Mouse (Mus musculus) megakaryocyte, adult 5-6 weeks (primary cell): Measurements from ENCODE around the gene Dgki. TPM values are rescaled to one million over a fixed set of nuclear protein-coding genes. Genes with fewer than 3 reads are reported as not detected.
"Not testable (repeated sequence)": the region's sequence is repeated elsewhere in the genome, so short reads cannot be mapped to it uniquely, and the experiment has no call there.

Experiments
- ATAC-seq: 2 replicates; pipeline ENCODE4 v1.8.0; 2016; ENCODE audit warnings: mild to moderate bottlenecking, inconsistent platforms; ENCODE audit not compliant: poor library complexity, severe bottlenecking
- total RNA-seq, 2 experiments: library from RNA; stranded (forward) in 1 of 2; stranded (reverse) in 1 of 2; fragments of 153-499, 151-499 nt in 1 of 2; fragments of 221-1000, 200-1000 nt in 1 of 2; gene quantifications; 2 replicates each; pipeline versions ENCODE4 v1.2.3 to v1.2.4; 2015 to 2017

Gene Dgki
- total RNA-seq, 2 experiments from 2014 or later, result 0.11 TPM; not detected in 1

DNA sequence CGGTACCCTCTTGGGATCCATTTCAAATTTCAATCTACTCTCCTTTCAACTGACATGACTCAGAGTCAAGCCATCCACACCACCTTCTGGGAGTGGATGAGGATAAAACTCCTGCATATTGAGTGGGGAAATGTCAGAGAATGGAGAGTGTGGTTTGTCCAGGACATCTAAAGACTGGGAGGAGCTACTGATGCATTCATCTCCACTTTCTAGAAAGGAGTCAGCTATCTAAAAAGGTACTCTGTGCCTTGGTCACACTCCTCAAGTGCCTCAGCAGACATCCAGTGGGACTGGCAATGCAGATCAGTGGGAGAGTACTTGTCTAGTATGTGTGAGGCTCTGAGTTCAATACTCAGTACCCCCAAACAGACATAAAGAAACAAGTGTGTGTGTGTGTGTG is 145.9 kb downstream of the Dgki start:
- ATAC-seq, result no peak

DNA sequence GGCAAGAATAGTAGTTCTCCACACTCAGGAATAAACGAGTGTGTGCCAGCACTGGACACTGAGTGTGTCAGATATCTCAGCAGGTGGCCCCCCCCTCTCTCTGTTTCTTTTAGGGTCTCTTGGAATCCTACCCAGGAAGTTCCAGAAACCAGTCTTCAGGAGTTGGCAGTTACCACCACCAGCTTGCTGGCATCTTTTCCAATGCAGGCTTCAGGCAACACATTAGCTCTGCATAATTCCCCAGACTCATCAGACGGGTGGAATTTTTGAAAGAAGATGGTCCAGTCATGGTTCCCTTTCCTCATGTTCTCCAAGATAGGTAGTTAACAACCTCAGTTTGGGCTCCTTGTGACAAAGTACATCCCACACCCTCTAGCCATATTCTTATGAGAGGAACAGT is 149.5 kb downstream of the Dgki start:
- no peak for ATAC-seq

DNA sequence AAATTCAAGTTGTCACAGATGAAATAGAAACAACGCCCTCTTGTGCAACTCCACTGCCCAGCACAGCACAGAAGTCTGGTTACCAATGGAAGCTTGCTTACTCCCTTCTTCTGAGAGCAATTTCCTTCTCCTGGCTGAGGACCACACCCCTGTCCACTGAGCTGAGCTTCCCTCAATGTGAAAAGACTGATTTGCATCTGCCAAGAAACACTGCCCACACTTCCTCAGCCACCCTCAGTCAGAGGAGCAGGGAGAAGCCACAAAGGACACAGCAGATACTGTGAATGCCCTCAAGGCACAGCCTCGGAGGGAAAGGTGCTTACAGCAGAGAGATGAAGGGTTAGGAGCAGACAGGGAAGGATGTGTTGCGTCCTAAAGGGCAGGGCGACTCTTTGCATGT is 149.9 kb downstream of the Dgki start:
- peak; percentile 63 for ATAC-seq

DNA sequence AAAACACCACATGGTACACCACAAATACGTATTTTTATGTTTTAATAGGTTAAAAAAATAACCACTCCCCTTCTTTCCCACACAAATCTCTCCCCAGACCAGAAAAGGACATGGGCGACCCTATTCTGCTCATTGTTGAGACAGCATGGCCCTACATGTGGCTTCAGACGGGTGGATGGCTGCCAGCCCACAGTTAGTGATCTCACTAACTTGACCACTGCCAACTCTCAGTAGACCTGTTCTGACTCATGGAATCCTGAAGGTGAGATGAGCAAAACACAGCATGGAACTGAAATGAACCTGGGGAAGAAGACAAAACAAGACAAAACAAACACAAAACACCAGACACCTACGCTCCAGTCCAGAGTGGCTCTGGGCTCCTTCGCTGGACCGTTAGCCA is 150.8 kb downstream of the Dgki start:
- no peak for ATAC-seq

DNA sequence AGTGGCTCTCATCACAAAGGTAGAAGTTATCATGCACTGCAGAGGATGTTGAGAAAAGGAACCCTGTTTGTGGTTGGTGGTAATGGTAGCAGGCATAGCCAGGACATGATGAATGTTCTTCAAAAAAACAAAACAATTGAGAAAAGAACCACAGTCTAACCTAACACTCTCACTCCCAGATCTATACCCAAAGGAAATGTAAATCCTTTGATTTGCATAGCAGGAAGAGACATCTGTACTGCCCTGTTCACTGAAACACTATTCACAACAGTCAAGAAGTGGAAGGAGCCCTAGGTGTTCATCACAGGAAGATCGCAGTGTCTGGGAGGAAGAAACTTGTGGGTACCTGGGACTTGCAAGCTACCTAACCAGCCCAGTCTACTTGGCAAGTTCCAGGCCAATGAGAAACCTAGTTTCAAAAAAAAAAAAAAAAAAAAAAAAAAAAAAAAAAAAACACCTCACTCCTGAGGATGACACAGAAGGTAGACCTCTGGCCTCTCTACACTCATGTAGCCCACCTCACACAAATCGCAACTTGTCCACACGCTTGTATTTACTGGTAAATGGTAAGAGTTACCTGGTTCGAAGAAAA is 152.5 kb downstream of the Dgki start:
- ATAC-seq, result no peak

DNA sequence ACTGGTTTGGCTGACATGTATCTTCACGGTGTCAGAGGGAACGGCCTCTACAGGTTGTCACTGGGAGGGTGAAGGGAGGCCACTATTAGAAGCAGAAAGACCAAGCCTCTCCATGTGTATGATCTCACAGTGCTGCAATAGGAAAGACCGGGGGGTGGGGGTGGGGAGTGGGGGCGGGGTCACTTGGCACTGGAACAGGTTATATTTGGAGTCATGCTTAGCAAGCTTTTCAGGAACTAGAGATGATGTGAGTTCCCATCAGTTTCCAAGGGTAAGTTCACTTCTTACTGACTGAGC is 156.2 kb downstream of the Dgki start:
- ATAC-seq, result 0 out of 2 replicates have a peak, but pooled peaks have one; percentile 12

DNA sequence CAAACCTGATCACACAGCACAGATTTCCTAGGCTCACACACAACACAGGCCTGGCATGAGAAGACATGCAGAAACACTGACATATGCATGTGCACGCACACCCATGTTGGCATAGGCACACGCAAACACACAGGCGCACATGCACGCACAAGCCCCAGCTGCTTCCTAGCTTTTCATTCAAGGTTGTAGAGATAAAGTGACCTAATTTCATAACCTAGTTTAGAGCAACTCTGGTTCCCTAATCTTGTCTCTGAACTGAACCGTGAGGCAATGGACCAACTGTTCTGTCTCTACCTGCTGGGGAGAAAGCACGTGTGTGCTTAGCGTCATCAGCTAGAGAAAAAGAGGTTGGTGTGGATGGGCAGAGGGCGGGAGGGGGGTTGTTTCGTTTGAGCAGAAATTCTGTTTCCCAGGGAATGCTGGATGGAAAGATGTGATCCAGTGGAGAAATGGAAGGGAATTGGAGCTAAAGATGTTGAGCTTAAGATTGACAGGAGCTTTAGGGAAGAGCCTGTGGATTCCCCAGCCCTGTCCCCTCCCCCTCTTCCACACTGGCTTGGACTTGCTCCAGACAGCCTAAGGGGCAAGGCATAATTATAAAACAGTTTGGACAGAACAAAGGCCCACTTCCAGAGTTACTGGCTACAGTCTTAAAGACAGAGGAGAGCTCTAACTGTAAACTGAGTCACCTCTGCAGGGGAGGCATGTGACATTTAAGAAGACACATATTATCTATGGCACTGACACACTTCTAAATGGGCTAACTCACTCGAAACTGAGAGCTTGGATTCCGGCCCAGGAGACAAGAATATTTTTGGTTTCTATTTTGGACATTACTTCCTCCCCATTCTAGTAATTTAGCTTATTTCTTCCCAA is 156.8 kb downstream of the Dgki start:
- 0 out of 2 replicates have a peak, but pooled peaks have one; percentile 18 for ATAC-seq

DNA sequence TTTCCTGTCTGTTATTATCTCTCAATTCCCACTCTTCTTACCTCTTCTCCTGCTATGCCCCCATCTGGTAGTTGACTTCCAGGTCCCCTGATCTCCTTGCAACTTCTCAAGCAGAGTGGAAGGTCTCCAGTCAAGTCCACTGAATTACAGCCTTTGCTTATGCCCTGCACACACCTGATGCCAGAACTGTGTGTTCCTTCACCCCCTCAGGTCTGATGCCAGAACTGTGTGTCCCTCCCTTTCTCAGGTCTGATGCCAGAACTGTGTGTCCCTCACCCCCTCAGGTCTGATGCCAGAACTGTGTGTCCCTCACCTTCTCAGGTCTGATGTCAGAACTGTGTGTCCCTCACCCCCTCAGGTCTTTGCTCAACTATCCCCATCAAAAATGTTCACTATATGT is 161.2 kb downstream of the Dgki start:
- ATAC-seq, result no peak

DNA sequence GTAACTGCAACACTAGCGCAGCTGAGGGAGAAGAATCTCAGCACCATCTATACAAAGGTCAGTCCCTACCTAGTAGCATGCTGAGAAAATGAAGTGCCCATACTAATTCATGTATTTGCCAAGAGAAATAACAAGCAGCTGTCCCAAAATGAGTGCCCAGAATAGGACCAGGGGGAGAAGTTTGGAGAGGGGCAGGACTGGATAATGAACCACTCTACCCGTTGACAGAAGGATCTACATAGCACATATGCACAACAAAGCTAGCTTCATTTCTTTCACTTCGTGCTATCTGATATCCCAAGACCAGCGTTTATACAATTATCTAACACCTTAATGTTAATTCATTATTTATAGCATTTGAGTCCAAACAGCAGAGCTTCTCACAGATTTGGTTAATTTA is 168.7 kb downstream of the Dgki start:
- no peak for ATAC-seq

DNA sequence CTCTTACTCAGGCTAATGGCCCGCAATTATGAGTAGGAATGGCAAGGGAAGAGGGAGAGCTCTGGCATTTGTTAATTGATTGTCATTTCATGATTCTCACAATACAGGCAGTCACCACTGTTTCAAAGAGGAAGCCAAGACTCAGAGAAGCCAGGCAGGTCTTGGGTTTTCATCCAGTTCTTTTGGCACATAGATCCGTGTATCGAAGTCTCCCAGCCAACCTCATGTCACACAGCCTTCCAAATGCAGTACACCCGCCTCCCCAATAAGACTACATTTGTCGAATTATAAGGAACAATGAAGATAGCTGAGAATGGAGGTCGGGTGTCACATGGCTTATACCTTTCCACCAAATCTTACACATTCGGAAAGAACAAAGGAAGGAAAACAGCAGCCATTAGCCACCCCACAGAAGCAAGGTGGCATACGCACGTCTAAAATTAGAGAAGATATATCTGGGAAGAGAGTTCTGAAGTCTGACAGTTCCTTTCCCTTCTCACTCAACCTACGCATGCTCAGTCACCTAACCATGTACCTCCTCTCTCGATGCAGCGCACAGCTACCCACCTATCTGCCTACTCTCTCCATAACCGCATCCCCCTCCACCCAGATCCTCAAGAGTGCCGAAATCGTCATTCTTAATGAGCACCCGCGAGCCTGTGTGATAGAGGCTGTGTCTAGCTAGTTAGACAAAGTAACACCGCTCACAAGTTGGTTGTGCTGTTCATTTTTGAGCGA is 179.4 kb downstream of the Dgki start:
- ATAC-seq, result no peak

DNA sequence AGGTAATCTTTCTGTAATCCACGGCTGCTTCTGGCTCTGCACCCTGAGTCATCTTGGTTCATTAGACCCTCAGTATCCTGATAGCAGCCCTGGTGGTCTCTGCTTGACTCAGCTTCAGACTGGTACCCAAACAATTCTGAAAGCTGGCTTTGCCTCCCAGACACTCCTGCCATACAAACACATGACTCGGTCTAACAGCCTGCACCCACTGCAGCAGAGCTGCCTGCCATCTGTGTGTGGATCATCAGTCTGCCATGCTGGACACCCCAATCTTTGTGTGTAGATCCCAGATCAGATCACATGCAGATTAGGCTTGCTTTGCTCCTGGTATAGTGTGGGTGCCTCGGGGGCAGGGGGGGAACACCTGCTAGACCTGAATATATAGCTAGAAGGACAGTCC is 180.8 kb downstream of the Dgki start:
- no peak for ATAC-seq

DNA sequence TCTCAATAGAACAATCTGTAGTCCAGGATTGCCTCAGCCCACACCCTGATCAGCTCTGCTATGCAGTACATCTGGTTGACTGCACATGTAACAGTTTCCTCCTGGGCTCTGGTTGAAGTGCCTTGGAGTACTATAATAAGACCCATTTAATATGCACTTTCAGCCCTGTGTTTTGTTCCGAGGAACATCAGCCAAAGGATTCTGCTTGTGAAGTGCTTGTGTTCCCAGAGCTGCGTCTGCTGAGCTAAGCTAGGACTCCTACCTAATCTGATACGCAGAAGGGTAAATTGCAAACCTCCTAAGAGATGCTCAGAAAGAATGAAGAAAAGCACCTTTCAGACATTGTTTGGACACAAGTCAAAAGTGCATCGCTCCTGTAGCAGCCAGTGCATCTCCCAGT is 186.9 kb downstream of the Dgki start:
- no peak for ATAC-seq

DNA sequence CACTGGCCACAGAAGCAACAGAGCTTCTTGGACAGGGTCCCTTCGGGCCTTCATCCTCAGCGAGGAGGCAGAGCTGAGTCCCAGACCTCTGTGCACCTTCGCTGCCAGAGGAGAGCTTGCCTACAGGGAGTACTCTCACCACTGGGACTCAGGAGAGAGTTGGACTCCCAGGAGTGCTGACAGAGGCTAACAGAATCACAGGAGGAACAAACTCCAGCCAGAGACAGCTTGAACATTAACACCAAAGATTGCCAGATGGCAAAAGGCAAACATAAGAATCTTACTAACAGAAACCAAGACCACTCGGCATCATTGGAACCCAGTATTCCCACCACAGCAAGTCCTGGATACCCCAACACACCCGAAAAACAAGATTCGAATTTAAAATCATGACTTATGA is 193.7 kb downstream of the Dgki start:
- ATAC-seq, result not testable (repeated sequence)

DNA sequence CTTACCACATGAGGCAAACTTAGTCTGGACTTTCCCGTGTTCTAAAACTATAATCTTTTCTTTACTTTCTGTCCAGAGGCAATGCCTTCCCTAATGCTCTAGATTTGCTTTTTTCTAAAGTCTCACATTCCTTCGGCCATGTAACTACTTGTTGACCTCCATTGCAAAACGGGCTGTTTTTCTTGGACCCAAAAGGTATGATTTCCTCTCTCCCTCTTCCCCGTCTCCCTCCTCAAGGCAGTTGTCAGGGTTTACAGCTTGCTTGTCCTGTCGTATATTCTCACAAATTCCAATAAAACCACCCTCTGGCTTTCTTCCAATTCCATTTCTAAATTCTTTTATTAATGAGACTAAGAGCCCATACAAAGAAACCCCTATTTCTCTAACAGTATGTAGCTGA is 199.6 kb downstream of the Dgki start:
- no peak for ATAC-seq

DNA sequence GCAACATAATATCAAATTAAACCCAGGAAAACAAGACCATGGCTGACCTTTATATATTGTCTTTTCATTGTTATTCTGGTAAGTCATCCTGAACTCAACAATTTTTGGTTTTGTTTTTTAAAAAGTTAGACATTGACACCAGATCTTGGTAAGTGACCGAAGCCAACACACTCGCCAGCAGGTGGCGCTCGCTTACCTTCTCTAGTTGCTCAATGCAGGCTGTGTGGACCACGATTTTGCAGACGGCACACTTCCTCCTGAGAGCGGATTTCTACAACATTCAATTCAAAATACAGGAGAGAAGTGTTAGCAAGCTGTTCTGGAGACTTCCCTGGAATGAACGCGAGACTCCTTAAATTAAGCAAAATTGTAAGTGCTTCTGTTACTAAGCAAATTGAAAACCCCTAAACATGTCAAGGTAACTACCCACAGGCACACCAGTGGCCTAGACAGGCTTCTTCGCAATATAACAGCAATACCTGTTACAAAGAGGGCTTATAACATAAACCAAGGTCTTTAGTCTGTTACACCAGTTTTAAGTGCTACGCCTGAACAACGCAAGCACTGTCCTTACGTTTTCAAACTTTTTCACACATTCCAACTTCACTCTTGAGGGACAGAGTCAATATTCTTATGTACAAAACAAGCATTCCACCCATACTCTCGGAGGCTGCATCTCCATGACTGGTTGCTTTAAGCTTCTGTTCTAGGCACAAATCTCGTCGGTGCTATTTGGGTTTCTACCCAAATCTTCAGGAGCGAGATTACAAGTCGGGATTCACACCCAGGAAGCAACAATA is 202.4 kb downstream of the Dgki start:
- peak; percentile 85 for ATAC-seq

DNA sequence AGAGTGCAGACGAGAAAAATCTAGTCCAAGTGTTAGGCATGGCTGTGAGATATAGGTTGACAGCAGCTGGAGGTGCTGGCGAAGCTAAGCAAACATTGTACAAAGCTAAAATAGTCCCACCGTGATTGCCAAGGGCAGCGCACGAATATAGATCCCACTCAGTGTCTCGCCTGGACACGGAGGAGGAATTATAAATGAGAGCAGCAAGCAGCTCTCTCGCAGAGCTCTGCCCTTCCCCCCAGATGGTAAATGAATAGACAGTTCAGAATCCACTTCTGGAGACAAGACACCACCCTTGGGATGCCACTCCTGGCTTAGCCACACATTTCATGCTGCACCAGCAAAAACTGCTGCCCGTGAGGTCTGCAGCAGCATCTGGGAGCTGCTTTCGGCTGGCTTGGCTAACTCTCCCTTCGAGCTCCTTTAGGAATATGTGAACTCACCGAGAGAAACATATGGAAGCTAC is 203.1 kb downstream of the Dgki start:
- no peak for ATAC-seq

DNA sequence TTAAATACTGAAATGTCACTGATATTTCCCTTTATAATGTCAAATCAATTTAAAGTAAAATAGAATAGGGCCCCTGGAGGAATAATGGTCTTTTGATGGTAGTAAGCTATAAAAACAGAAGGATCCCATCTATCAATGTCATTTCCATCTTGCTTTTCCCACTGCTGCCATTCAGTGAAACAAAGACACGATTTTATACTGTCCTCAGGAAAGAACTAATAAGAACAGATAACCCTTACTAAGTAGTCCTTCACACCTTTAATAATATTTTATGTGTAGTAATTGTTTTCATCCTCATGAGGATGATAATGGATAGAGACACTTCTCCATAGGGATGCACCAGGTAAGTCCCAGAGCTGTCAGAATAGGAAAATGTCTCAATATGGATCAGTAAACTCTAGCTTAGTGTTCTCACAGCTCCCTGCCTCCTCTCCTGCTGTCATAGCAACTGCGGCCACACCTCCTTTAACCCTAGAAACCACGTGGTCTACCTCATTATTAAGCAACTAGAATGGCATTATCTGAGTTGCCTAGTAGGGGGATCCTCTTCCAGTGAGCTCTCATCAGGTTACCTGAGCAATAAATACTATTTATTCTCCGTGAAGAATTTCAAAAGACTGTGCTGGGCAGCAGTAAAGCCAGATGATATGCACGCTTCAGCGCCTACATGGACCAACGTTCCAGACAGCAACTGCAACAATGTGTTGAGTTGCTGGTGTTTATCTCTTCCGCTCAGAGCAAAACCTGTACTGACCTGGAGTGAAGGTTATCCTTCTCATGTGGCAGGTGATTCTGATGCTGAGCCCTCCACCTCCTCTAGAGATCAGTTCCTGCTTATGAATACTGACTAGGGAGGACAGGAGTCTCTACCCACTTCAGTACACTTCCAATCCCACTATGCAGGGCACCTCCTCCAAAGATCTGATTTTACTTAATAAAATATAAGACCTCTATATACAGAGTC is 210.6 kb downstream of the Dgki start:
- no peak for ATAC-seq

DNA sequence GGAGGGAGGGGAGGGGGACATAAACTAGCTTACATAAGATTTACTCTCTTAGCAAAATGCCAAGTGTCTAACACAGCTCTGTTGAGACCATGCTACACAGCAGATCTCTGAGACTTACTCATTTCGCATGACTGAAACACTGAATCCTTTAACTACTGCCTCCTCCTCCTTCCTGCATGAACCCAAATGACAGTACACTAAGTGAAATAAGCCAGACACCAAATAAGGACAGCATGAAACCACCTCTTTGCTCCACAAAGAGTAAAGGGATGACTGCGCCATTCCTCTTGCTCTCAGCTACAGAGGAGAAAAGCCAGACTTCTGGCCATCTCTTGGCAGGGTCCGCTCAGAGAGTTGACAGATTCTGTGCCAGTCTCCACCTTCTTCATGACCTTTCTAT is 217.0 kb downstream of the Dgki start:
- no peak for ATAC-seq

DNA sequence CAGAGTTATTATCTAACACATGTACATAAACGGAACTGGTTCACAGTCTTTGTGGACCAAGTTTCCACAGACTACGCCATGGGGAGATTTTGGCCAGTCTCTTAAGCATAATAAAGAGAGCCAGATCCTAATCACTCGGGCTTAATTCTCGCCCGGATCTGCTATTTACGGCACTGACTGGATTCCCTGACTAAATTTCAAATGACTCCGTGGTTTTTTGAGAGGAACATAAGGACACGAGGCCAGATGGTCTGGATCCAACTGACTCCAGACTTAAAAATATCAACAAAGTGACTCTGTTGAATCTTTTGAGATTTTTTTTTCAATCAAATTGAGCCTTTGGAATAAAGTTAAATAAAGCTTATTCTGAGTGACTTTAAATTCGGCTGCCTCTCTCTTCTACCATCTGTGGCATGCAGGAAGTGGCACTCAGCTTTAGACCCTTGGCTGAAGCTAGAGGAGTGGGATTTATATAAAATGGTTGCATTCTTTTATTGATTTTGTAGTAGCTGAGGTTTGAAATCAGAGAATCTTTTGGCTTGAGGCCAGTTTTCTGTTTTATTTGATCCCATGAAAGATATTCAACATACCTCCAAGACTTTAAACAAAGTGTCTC is 227.5 kb downstream of the Dgki start:
- no peak for ATAC-seq
